Mouse (Mus musculus) ES-Bruce4 (cell line): Measurements from ENCODE around the gene Fam172a. TPM values are rescaled to one million over a fixed set of nuclear protein-coding genes. Genes with fewer than 3 reads are reported as not detected.

ENCODE experiments used
- H3K27ac ChIP-seq: 2 replicates; pipeline ENCODE4 v1.5.1; 2012; ENCODE audit warnings: low read length, inconsistent platforms; ENCODE audit not compliant: insufficient read depth
- H3K27me3 ChIP-seq: 2 replicates; pipeline ENCODE4 v1.6.1; 2012; ENCODE audit warnings: mild to moderate bottlenecking, low read length, inconsistent platforms; ENCODE audit not compliant: control insufficient read depth, poor library complexity, insufficient read depth, severe bottlenecking
- H3K36me3 ChIP-seq: 2 replicates; pipeline ENCODE4 v1.6.1; 2012; ENCODE audit warnings: inconsistent platforms, mild to moderate bottlenecking, low read length, moderate library complexity; ENCODE audit not compliant: control insufficient read depth, poor library complexity, insufficient read depth, severe bottlenecking
- H3K4me1 ChIP-seq: one replicate; pipeline ENCODE4 v1.8.1; 2011; ENCODE audit warnings: low read length; ENCODE audit not compliant: control insufficient read depth, insufficient read depth
- H3K4me3 ChIP-seq: 2 replicates; pipeline ENCODE4 v1.5.1; 2011; ENCODE audit warnings: low read depth, mild to moderate bottlenecking, low read length
- H3K9ac ChIP-seq: 2 replicates; pipeline ENCODE4 v1.6.1; 2012; ENCODE audit warnings: low read depth, mild to moderate bottlenecking, inconsistent platforms; ENCODE audit not compliant: poor library complexity, severe bottlenecking
- H3K9me3 ChIP-seq: replicated peaks from 2 replicates; pipeline ENCODE4 v1.6.1; 2012; ENCODE audit warnings: mild to moderate bottlenecking, low read length, inconsistent platforms; ENCODE audit not compliant: control insufficient read depth, poor library complexity, insufficient read depth, severe bottlenecking
- CTCF ChIP-seq: IDR thresholded peaks from one replicate; pipeline ENCODE4 v1.8.1; 2011; ENCODE audit warnings: low read depth, low read length
- EP300 ChIP-seq: IDR thresholded peaks from 2 replicates; pipeline ENCODE4 v1.6.1; 2011; ENCODE audit warnings: low read depth, low read length; ENCODE audit not compliant: insufficient read depth
- POLR2A ChIP-seq: IDR thresholded peaks from one replicate; pipeline ENCODE4 v1.8.1; 2011; ENCODE audit warnings: low read length; ENCODE audit not compliant: insufficient read depth
- polyA plus RNA-seq: library from polyadenylated mRNA; stranded (reverse); fragments of >200 nt; gene quantifications from 2 replicates; pipeline ENCODE4 v1.2.4, GENCODE M21; 2011; ENCODE audit warnings: low read depth; ENCODE audit not compliant: missing spikeins, insufficient read depth, insufficient read length

The Fam172a gene
- polyA plus RNA-seq, 1 experiment, result 16.7 TPM

DNA sequence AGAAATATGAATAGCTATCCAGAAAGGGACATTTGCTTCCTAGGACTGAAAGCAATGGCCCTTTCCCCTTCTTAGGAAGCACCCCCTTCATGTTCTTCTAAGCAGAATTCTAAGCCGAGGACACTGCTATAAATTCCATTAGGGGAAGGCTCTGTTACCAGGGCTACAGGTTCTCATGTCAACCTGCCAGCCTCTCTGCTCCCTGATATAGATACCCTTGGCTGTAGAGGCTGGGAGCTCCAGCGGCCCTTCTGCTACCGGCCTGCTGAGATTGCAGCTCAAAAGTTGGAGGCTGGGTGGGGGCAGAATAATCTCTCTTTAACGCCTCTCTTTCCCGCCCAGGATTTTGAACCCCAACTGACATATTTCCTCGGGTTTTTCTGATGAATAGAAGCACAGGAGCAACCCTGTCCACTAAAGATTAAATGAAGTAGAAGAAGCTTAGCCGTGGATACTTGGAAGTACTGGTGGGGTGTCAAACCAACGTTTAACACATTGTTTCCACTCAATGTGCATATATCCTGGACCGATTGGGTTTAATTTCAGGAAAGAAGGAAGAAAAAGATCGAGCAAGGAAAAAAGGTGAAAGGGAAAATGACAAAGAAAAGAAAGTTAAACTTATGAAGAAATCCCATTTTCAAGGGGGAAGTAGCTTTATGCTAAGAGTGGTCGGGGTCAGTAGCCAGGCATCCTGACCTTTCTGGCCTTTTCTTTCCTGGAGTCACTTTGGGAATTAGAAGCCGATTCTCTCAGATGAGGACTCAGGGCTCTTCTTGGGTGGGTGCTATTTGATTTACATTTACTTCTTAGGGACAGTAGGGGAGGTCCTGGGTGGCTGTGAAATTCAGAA lies 506.2 kb downstream of the Fam172a start:
- H3K9me3 ChIP-seq, result no peaks in the 10 kb centered on the region
- H3K4me1 ChIP-seq, result no peaks in the 10 kb centered on the region
- H3K27ac ChIP-seq, result no peak overlapping the region
- no peak for TF ChIP-seq CTCF
- TF ChIP-seq EP300, result no peak
- no peak for TF ChIP-seq POLR2A
- no peaks in the 10 kb centered on the region for H3K36me3 ChIP-seq
- no peak overlapping the region for H3K4me3 ChIP-seq
- peaks cover 25% of the 10 kb centered on the region for H3K27me3 ChIP-seq
- H3K9ac ChIP-seq, result no peak overlapping the region

DNA sequence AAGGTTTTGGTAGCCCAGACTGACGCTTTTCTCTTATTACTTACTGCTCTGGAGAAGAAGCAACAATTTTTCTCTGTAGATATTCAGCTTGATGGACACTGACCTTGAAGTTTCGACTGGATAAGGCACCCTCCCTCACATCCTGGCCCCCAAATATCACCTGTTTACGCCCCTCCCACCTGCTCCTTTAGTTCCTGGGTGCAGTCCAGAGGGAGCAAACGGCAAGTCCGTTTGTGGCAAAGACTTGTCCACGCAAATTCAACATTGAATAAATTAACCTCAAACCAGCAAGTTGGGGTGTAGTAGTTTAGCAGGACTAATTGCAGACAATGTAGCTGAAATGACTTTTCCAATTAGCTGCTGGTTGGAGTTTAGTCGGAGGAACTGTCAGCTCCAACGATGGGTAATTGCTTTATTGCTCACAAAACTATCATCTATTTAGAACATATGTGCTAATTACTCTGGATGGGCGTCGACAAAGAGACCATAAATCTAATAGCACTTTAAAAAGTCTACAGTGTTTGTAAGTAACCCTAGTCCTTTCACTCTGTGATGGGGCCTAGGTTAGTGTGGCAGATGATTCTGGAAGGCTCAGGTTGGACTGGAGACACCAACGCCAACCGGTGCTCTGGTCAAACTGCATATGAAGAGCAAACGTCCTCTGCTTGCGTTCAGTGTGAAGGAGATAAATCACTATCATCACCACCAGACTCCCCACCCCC lies 507.0 kb downstream of the Fam172a start:
- no peak overlapping the region for H3K4me3 ChIP-seq
- H3K27me3 ChIP-seq, result peaks cover 25% of the 10 kb centered on the region
- no peaks in the 10 kb centered on the region for H3K9me3 ChIP-seq
- H3K27ac ChIP-seq, result no peak overlapping the region
- TF ChIP-seq CTCF, result no peak
- TF ChIP-seq EP300, result no peak
- TF ChIP-seq POLR2A, result no peak
- no peaks in the 10 kb centered on the region for H3K36me3 ChIP-seq
- no peak overlapping the region for H3K9ac ChIP-seq
- H3K4me1 ChIP-seq, result no peaks in the 10 kb centered on the region

DNA sequence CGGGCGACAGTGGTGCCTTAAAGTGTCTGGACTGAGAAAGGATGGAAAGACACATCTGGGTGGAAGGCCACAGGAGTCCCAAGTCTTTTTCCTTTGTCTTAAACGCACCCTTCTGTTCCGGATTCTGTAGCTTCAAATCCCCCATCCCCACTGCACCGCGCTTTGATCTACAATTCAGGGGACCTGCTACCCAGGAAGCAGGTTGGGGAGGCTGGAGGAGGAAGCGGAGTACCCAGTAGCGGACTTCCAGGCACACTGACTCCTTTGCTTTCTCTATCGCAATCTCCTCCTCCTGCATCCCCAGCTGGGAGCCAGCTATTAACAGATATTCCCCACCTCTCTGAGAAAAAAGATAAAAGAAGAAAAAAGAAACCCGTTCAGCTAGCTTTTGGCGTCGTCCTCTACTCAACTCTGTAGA lies 507.8 kb downstream of the Fam172a start:
- TF ChIP-seq POLR2A (no peak), CTCF (no peak), EP300 (no peak)
- H3K4me3 ChIP-seq, result no peak overlapping the region; the same call in 1 of the 2 replicates
- H3K9me3 ChIP-seq, result no peaks in the 10 kb centered on the region
- no peaks in the 10 kb centered on the region for H3K4me1 ChIP-seq
- H3K27ac ChIP-seq, result no peak overlapping the region
- H3K27me3 ChIP-seq, result peaks cover 22% of the 10 kb centered on the region
- no peak overlapping the region for H3K9ac ChIP-seq
- H3K36me3 ChIP-seq, result no peaks in the 10 kb centered on the region

DNA sequence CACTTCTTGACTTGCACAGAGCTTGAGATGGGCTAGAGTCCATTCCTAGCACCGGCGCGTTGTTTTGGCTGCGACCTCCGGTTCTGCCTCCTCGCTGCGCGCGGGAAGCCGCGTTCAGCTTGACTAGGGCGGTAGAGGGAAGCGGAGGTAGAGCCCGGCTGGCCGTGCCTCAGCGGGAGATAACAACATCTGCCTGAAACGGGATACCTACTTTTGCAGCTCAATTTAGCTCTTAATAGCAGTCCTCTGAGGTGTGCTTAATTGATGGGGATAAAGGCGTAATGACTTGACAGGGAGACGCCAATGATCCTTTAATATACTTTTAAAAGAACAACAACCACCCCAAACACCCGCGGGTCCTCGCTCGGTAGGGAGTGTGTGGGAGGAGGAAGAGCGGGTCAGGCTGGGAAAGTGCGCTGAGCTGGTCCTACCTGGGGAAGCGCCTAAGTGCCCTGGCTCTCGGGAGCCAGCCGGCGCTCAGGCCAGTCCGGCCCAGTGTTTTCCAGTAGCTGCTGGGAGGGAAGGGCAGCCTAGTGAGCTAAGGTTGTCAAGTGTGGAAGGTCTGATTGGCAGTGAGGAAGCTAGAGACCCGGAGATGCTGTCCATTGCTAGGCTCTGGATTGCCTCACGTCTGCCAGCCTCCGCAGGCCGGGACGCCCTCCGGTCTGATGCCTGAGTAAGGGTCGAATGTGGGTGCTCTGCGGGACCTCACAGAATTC lies 508.4 kb downstream of the Fam172a start:
- Histone ChIP-seq H3K4me1 (no peaks in the 10 kb centered on the region), H3K27me3 (peaks cover 19% of the 10 kb centered on the region), H3K27ac (no peak overlapping the region), H3K4me3 (peak overlapping the region; percentile 28), H3K9me3 (no peaks in the 10 kb centered on the region), H3K36me3 (no peaks in the 10 kb centered on the region), H3K9ac (no peak overlapping the region)
- TF ChIP-seq EP300, result no peak
- TF ChIP-seq CTCF, result no peak
- no peak for TF ChIP-seq POLR2A

DNA sequence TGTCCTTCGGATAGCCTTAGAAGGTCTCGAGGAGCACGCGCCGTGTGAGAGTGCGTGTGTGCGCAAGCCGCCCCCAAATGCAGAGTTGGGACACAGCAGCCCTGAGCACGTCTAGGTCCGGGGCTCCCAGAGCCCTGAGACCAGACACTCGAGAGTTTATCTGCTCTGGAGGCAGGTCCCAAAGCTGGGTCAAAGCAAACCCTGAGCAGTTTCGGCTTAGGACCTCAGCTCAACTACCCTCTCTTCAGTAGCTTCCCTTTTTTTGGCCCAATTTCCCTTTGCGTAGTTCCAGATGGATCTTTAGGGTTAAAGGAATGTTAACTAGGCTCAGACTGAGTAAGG lies 508.9 kb downstream of the Fam172a start:
- Histone ChIP-seq H3K4me1 (no peaks in the 10 kb centered on the region), H3K27me3 (peaks cover 17% of the 10 kb centered on the region), H3K9ac (no peak overlapping the region), H3K9me3 (no peaks in the 10 kb centered on the region), H3K4me3 (peak overlapping the region; percentile 28; the same call in 1 of the 2 replicates), H3K27ac (no peak overlapping the region), H3K36me3 (no peaks in the 10 kb centered on the region)
- TF ChIP-seq POLR2A (no peak), CTCF (no peak), EP300 (no peak)
